8 mouse cellular contexts compared by ENCODE assay signal in the genomic region with DNA sequence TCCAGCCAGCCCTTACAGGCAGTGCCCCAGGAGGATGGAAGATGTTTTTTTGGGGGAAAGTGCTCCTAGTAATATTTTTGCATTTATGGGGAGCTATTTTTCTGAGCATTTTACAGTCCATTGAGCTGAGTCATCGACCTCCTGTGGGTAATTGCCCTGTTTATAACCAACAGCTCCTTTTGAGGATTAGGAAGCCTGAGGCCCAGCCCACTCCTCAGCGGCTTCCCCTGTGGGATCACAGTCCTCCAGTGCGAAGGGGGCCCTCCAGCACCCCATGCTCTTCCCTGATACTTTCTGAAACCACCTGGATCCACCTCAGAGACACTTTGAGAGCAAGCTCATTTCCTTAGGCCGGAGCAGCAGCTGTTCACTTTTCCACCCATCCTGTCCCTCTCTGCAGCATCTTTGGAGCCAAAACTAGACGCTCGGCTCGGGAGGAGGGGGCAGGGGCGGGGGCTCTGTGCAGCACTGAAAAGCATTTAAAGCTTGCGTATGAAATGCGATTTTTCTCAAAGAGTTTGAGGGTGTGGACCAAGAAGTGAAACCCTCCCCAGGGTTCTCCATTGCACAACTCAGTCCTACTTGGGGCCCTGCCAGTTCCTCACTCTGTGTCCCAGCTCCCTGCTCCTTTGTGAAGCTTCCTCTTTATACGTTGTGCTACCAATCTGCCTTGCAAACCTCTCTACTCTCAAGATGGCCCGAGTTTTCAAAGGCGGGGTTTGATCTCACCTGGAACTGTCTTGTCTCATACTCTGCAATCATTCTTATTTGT. TPM values are rescaled to one million over a fixed set of nuclear protein-coding genes. Genes with fewer than 3 reads are reported as not detected.
DNase-seq lines count a peak whose midpoint lies in the region; ATAC-seq and TF ChIP-seq lines count a peak whose summit lies in the region.

No protein-coding gene starts in this region.

- no peak for TF ChIP-seq CTCF in liver, adult 2 months (IDR thresholded peaks at IDR 0.05; ENCODE audit: low read depth, low read length)
- no peak for TF ChIP-seq CTCF in cerebellum, adult 2 months (IDR thresholded peaks at IDR 0.05; ENCODE audit: borderline replicate concordance, insufficient read depth, low read depth, low read length)

- H3K9me3 ChIP-seq in liver, embryonic 11.5 days (ENCODE audit: control insufficient read depth, low read length), result no peaks in the 10 kb centered on the region
- no peaks in the 10 kb centered on the region for H3K9me3 ChIP-seq in liver, embryonic 16.5 days (replicated peaks; ENCODE audit: control insufficient read depth, low read length)
- H3K9me3 ChIP-seq in hindbrain, embryonic 16.5 days (ENCODE audit: control insufficient read depth, low read length), result no peaks in the 10 kb centered on the region

- no peak overlapping the region for H3K9ac ChIP-seq in liver, adult 2 months (ENCODE audit: low read depth, low read length)
- H3K9ac ChIP-seq in liver, embryonic 11.5 days (ENCODE audit: low read depth, low read length), result no peak overlapping the region
- no peak overlapping the region for H3K9ac ChIP-seq in liver, embryonic 16.5 days (ENCODE audit: low read depth, low read length)
- H3K9ac ChIP-seq in hindbrain, embryonic 16.5 days (ENCODE audit: low read depth, low read length), result no peak overlapping the region

- ATAC-seq in liver, embryonic 11.5 days (replicated peaks; ENCODE audit: low FRiP score), result no peak
- ATAC-seq in liver, embryonic 16.5 days (ENCODE audit: low read depth), result peak; percentile 30; the same call in 1 of the 2 replicates
- no peak for ATAC-seq in CD4-positive, CD25-positive, alpha-beta regulatory T cell, adult 4 months
- ATAC-seq in hindbrain, embryonic 16.5 days, result no peak

- H3K4me3 ChIP-seq in liver, adult 2 months (ENCODE audit: insufficient read depth, low read depth, low read length), result no peak overlapping the region
- H3K4me3 ChIP-seq in liver, embryonic 11.5 days (ENCODE audit: low read depth, low read length), result no peak overlapping the region
- H3K4me3 ChIP-seq in cerebellum, adult 2 months (replicated peaks; ENCODE audit: insufficient read depth, low read depth, low read length), result no peak overlapping the region
- no peak overlapping the region for H3K4me3 ChIP-seq in liver, embryonic 16.5 days (ENCODE audit: low read depth, low read length)
- no peak overlapping the region for H3K4me3 ChIP-seq in hindbrain, embryonic 16.5 days (ENCODE audit: low read length)

- intact Hi-C loops in heart, postnatal 10 days (cut with DNase I), result no loop called here

- no peak for TF ChIP-seq POLR2A in liver, adult 2 months (IDR thresholded peaks at IDR 0.05; ENCODE audit: extremely low read depth, insufficient read depth, low read length)
- TF ChIP-seq POLR2A in cerebellum, adult 2 months (IDR thresholded peaks at IDR 0.05; ENCODE audit: borderline replicate concordance, insufficient read depth, low read length), result no peak

- 0 out of 2 replicates have a peak overlapping the region, but pooled peaks have one; percentile 9 for H3K27ac ChIP-seq in liver, adult 2 months (replicated peaks; ENCODE audit: insufficient read depth, low read depth, low read length)
- H3K27ac ChIP-seq in liver, embryonic 11.5 days (ENCODE audit: low read depth, low read length), result no peak overlapping the region; the same call in 1 of the 2 replicates
- H3K27ac ChIP-seq in cerebellum, adult 2 months (ENCODE audit: insufficient read depth, low read length), result no peak overlapping the region
- H3K27ac ChIP-seq in liver, embryonic 16.5 days (ENCODE audit: low read length), result no peak overlapping the region
- H3K27ac ChIP-seq in hindbrain, embryonic 16.5 days (ENCODE audit: low read depth, low read length), result no peak overlapping the region

- 60% methylated on average over 13 of the region's 13 CpGs for WGBS in liver, adult 2 months
- 59% methylated on average over 13 of the region's 13 CpGs for WGBS in liver, embryonic 11.5 days
- 29% methylated on average over 13 of the region's 13 CpGs for WGBS in cerebellum, adult 2 months
- 33% methylated on average over 13 of the region's 13 CpGs for WGBS in liver, embryonic 16.5 days (ENCODE audit: insufficient replicate concordance)
- WGBS in hindbrain, embryonic 16.5 days, result 67% methylated on average over 13 of the region's 13 CpGs

- no peaks in the 10 kb centered on the region for H3K36me3 ChIP-seq in liver, adult 2 months (ENCODE audit: control insufficient read depth, insufficient read depth, low read length)
- H3K36me3 ChIP-seq in liver, embryonic 11.5 days (ENCODE audit: control insufficient read depth, insufficient read depth, low read length), result no peaks in the 10 kb centered on the region
- no peaks in the 10 kb centered on the region for H3K36me3 ChIP-seq in liver, embryonic 16.5 days (ENCODE audit: control insufficient read depth, insufficient read depth)
- no peaks in the 10 kb centered on the region for H3K36me3 ChIP-seq in hindbrain, embryonic 16.5 days (ENCODE audit: control insufficient read depth, insufficient read depth, low read length)

- H3K4me2 ChIP-seq in liver, embryonic 11.5 days, result no peak overlapping the region
- no peak overlapping the region for H3K4me2 ChIP-seq in liver, embryonic 16.5 days (ENCODE audit: low read depth, low read length)
- H3K4me2 ChIP-seq in hindbrain, embryonic 16.5 days (ENCODE audit: low read length), result no peak overlapping the region

- H3K27me3 ChIP-seq in liver, adult 2 months (ENCODE audit: control insufficient read depth, insufficient read depth, low read length), result no peaks in the 10 kb centered on the region
- no peaks in the 10 kb centered on the region for H3K27me3 ChIP-seq in liver, embryonic 11.5 days (replicated peaks; ENCODE audit: control insufficient read depth, insufficient read depth, low read length)
- no peaks in the 10 kb centered on the region for H3K27me3 ChIP-seq in cerebellum, adult 2 months (ENCODE audit: control insufficient read depth, insufficient read depth, low read length)
- no peaks in the 10 kb centered on the region for H3K27me3 ChIP-seq in liver, embryonic 16.5 days (ENCODE audit: control insufficient read depth, insufficient read depth, low read depth, low read length)
- no peaks in the 10 kb centered on the region; the same call in 1 of the 2 replicates for H3K27me3 ChIP-seq in hindbrain, embryonic 16.5 days (replicated peaks; ENCODE audit: control insufficient read depth, insufficient read depth, low read length)

- H3K4me1 ChIP-seq in liver, adult 2 months (ENCODE audit: control insufficient read depth, insufficient read depth, low read length), result peaks cover 19% of the 10 kb centered on the region
- H3K4me1 ChIP-seq in liver, embryonic 11.5 days (replicated peaks; ENCODE audit: control insufficient read depth, insufficient read depth, low read length), result no peaks in the 10 kb centered on the region
- H3K4me1 ChIP-seq in cerebellum, adult 2 months (ENCODE audit: control insufficient read depth, insufficient read depth, low read length), result peaks cover 7% of the 10 kb centered on the region; the same call in 1 of the 2 replicates
- H3K4me1 ChIP-seq in liver, embryonic 16.5 days (ENCODE audit: control insufficient read depth, low read depth, low read length), result no peaks in the 10 kb centered on the region
- no peaks in the 10 kb centered on the region for H3K4me1 ChIP-seq in hindbrain, embryonic 16.5 days (ENCODE audit: control insufficient read depth, insufficient read depth, low read depth, low read length)

- peaks cover 2% of the 10 kb centered on the region; the same call in 1 of the 2 replicates for H3K79me2 ChIP-seq in liver, adult 2 months (ENCODE audit: control insufficient read depth, insufficient read depth, low read length)

- peak; percentile 70 for DNase-seq in liver, adult 2 months (ENCODE audit: extremely low read depth, low read depth, low spot score)
- no peak for DNase-seq in liver, embryonic 11.5 days (ENCODE audit: low spot score)
- DNase-seq in cerebellum, adult 2 months, result peak; percentile 33 to 40
- peak; percentile 76 to 79 for DNase-seq in heart, postnatal 10 days
- peak; percentile 47 for DNase-seq in right cerebral cortex, postnatal 14 days

RNA-seq across cellular contexts. Expression of gene Pias1, which starts 43.5 kb away (rescaled TPM):
- 7.9 and 8.3 TPM in 2 replicates for total RNA-seq in liver, adult 2 months (2014; rRNA removed)
- 8.3 and 12.3 TPM in 2 replicates for polyA plus RNA-seq in liver, adult 2 months (2012; rRNA removed)
- polyA plus RNA-seq in liver, embryonic 11.5 days (2014; fragmentation: Nextera tagmentation; extraction: Ambion mirVana), result 41.5 and 44.7 TPM in 2 replicates
- polyA plus RNA-seq in cerebellum, adult 2 months (2012; rRNA removed), result 26.8 and 28.5 TPM in 2 replicates
- total RNA-seq in heart, postnatal 10 days (2021), result 10 to 100 TPM; 26.3 to 26.7 TPM
- polyA plus RNA-seq in liver, embryonic 16.5 days (2015; fragmentation: Nextera tagmentation; extraction: Ambion mirVana), result 27.0 and 28.5 TPM in 2 replicates
- 100 to 1,000 TPM; 160 to 181 TPM for polyA plus RNA-seq in CD4-positive, CD25-positive, alpha-beta regulatory T cell, adult 4 months (2017; shearing (Covaris generic))
- polyA plus RNA-seq in hindbrain, embryonic 16.5 days (2015; fragmentation: Nextera tagmentation; extraction: Ambion mirVana), result 53.6 and 57.2 TPM in 2 replicates
